Mouse (Mus musculus) liver, embryonic 14.5 days (tissue): Measurements from ENCODE around the gene Fam43b.

Experiments
- CTCF ChIP-seq: IDR thresholded peaks from 2 replicates; pipeline ENCODE4 v1.5.1; 2016; ENCODE audit warnings: antibody characterized with exemption, low read depth, control low read depth
- EP300 ChIP-seq: IDR thresholded peaks from 2 replicates; pipeline ENCODE4 v1.6.1; 2016; ENCODE audit warnings: antibody characterized with exemption, low read depth

- TF ChIP-seq CTCF (no peak), EP300 (no peak)
Measured at GRCm38 (mm10) chr4:138361370-138361821, 34.9 kb downstream of the Fam43b start.
